In the genomic region with DNA sequence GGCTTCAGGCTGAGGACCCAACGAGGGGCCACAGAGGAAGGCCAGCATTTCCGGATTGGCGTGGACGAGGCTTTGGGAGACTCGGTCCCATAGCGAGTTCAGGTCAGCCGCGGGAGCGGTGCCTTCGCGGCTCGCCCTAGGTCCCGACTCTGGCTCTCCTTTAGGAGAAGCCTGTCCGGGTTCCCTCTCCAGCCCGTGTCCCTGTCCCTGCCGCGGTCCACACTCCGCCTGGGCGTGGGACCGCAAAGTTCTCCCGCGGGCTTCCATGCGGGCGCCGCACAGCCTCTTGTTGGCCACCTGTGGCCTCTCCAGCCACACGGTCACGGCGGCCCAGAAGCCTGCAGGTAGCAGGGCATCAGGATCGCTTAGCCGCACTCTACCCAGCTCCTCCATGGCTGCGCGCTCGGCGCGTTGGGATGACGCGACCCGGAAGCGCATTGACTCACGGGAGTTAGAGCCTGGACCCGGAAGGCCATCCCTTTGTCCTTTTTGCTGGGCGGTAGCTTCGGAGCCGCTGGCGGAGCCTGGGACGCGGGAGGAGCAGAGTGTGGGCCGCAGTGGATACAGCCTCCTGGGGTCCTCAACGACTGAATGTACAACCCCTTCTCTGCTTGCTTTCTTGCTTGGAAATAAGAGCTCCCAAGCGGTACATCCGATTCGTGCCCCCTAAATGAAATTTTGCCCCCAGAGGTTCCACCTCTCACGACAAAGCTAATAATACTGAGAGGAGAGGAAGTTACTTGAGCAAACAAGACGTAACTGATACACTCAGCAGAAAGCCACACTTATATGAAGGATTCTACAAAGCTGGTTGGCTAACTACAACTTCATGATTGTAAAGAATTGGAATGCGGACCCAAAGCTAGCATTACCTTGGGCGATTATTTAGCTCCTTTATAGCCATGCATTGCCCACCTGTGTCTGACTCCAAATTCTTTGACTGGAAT, we compare ENCODE assay signal across 8 mouse cellular contexts. TPM values are rescaled to one million over a fixed set of nuclear protein-coding genes. Genes with fewer than 3 reads are reported as not detected.
A peak's percentile ranks its signal among the peaks of the same experiment; 100 is the strongest.
DNase-seq lines count a peak whose midpoint lies in the region; ATAC-seq and TF ChIP-seq lines count a peak whose summit lies in the region.

TSS of gene Trmt44 (minus strand) at position 418 of the 947 bp plus-strand sequence.

- H3K27ac ChIP-seq in hindbrain, embryonic 15.5 days (replicated peaks): peak within 1 kb of the TSS; percentile 85

- TF ChIP-seq CTCF in Patski (IDR thresholded peaks at IDR 0.05): no peak

- peak; percentile 78 for ATAC-seq in Patski
- peak; percentile 96 for ATAC-seq in hindbrain, embryonic 15.5 days (ENCODE audit: low FRiP score, low read depth)

- in situ Hi-C loops in Patski (cut with MboI; ENCODE audit: low pct_unique_long_range_greater_than_20kb): no loop called here

- H3K9ac ChIP-seq in hindbrain, embryonic 15.5 days: peak within 1 kb of the TSS; percentile 83

- peak within 1 kb of the TSS; percentile 94 for H3K4me2 ChIP-seq in hindbrain, embryonic 15.5 days

- POLR2A ChIA-PET in Patski (lab: Charles Lee): interaction anchor here (1.3 kb wide), 2 partner anchors 8 to 23 kb away, joined by 4 read pairs; partner anchors contain the start of gene Acox3

- no peaks in the 10 kb centered on the region for H3K27me3 ChIP-seq in Patski
- no peaks in the 10 kb centered on the region for H3K27me3 ChIP-seq in hindbrain, embryonic 15.5 days

- peak; percentile 73 for DNase-seq in Patski (ENCODE audit: low read depth, low spot score)
- DNase-seq in cerebellum, postnatal 14 days: peak; percentile 91 to 95
- DNase-seq in frontal cortex, postnatal 25 days (ENCODE audit: low spot score in 2 of 2): peak; percentile 85 to 89
- peak; percentile 83 for DNase-seq in left cerebral cortex, adult 11 months (ENCODE audit: low spot score)
- peak; percentile 93 for DNase-seq in lung, postnatal 4 days
- peak; percentile 86 for DNase-seq in retina, postnatal 7 days (ENCODE audit: low read depth, low spot score)
- peak; percentile 84 for DNase-seq in urinary bladder, adult 2 months (ENCODE audit: low spot score)

- peaks cover 31% of the 10 kb centered on the region for H3K36me3 ChIP-seq in hindbrain, embryonic 15.5 days

- peak within 1 kb of the TSS; percentile 88 for H3K4me3 ChIP-seq in hindbrain, embryonic 15.5 days

- peaks cover 14% of the 10 kb centered on the region for H3K4me1 ChIP-seq in hindbrain, embryonic 15.5 days (replicated peaks)

- CTCF ChIA-PET in Patski (lab: Charles Lee): interaction anchor here (0.9 to 2.3 kb wide), 5 partner anchors 12 to 127 kb away, joined by 3 to 7 read pairs (median 3); no protein-coding TSS in a partner anchor

- H3K9me3 ChIP-seq in hindbrain, embryonic 15.5 days: no peaks in the 10 kb centered on the region

- WGBS in hindbrain, embryonic 15.5 days: 3% methylated on average over 56 of the region's 56 CpGs

RNA-seq across cellular contexts. Expression of gene Trmt44, which starts in this region (rescaled TPM):
- polyA plus RNA-seq in Patski (2021): 6.1 TPM
- polyA plus RNA-seq in hindbrain, embryonic 15.5 days (2015; fragmentation: Nextera tagmentation; extraction: Ambion mirVana): 7.0 and 7.1 TPM in 2 replicates
- polyA plus RNA-seq in urinary bladder, adult 2 months (2012; rRNA removed): 4.3 and 5.4 TPM in 2 replicates

Comparison
In these comparisons a context has a peak if more than half of its experiments do, and no peak if none do; other contexts are left out.
1. Peak in every context shown above with its lines: DNase-seq, ATAC-seq, H3K4me3 ChIP-seq and H3K27ac ChIP-seq.